Mouse (Mus musculus) T-helper 17 cell (primary cell): Measurements from ENCODE around the gene Hsd11b1.
"Not testable (repeated sequence)": the region's sequence is repeated elsewhere in the genome, so short reads cannot be mapped to it uniquely, and the experiment has no call there.

Experiments
- in situ Hi-C, 2 experiments: fragments of 300-600 bp; cut with MboI, MseI; formaldehyde crosslinking; loops; 1 replicate in 1 of 2; 2 replicates in 1 of 2; pipeline ENCODE4 v1.15.1; 2025; ENCODE audit warnings: high pct_unique_total_duplicates in 2 of 2

Gene Hsd11b1

GRCm38 (mm10) chr1:193263955-193264598, at the start of gene Hsd11b1:
Hsd11b1 (minus strand) TSS chr1:193264075.
- in situ Hi-C loops, result loop anchor here (5.0 kb wide), 3 partner anchors 63 to 113 kb away; no protein-coding TSS in a partner anchor

- in situ Hi-C loops, result no loop called here
Measured at GRCm38 (mm10) chr1:193311596-193311995, 47.7 kb upstream of the Hsd11b1 start.

DNA sequence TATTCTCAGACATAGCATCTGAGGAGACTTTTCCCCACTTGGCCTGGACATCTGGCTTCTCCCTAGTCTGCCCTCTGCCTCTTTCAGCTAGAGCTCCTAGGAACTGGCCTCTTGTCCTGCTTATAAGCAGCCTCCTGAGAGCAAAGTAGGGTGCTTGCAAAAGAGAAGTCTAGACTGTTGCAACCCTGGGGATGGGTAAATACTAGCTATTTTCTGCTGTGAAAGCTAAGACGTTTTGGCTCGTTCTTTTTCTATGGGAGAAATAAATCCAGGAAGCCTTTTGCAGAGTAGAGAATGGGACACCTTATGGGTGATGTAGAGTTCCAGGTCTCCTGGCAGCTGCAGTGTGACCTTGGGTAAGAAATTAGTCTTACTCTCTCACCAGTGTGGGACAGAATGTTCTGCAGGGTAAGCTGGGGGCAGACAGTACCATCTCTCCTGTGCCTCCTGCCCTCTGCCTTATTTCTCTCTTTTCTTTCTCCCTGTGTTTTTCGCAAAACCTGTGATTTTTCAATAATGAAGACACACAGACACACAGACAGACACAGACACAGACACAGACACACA, 46.7 kb upstream of the Hsd11b1 start:
- in situ Hi-C loops, result no loop called here

GRCm38 (mm10) chr1:193309785-193310518, 46.1 kb upstream of the Hsd11b1 start:
- in situ Hi-C loops, result no loop called here

DNA sequence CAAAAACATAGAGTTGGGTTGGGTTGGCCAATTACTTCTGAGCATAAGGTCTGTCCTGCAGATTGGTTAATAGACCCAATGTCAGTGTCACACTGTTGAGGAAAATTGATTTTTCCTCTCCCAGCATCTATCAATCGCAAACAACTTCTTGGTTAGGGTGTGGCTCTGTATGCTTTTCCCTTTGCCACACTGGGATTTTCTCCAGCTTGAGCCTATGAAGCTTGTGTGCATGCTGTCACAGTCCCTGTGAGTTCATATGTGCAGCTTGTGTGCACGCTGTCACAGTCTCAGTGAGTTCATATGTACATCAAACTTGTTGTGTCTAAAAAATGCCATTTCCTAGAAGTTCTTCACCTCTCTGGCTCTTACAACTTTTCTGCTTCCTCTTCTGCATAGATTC, 43.0 kb upstream of the Hsd11b1 start:
- in situ Hi-C loops, result no loop called here

DNA sequence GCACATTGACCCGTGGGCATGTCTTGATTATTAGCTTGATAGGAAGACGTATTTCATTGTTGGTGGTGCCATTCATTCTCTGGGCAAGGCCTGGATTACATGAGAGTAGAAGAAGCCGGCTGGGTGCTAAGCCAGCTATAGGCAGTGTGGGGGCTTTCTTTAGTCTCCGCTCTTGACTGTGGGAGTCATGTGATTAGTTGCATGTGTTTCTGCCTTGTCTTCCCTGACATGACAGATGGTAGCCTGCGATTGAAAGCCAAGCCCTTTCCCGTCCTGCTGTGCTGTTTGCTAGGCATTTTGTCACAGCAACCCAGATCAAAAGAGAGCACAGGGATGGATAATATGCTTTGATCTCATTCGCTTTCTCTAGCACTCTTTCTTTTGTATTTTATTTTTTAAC, 41.5 kb upstream of the Hsd11b1 start:
- in situ Hi-C loops, result no loop called here

GRCm38 (mm10) chr1:193303096-193303495, 39.2 kb upstream of the Hsd11b1 start:
- in situ Hi-C loops, result no loop called here

DNA sequence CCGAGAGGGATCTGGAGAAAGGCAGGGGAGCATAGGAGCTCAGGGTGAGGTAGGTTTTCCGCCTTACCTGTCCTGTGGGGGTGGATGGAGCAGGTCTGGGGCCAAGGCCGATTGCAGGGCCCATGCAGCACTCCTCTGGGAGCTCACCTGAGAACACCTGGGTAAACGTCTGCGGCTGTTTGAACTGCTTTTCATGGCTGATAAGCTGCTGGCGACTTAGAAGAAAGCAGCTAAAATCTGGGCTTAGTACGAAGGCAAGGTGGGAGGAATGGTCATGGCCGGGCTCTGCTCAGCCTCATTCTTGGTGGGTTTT, 38.2 kb upstream of the Hsd11b1 start:
- in situ Hi-C loops, result no loop called here

- in situ Hi-C loops, result no loop called here
Measured at GRCm38 (mm10) chr1:193301216-193302092, 37.6 kb upstream of the Hsd11b1 start.

- in situ Hi-C loops, result no loop called here
Measured at GRCm38 (mm10) chr1:193299995-193300394, 36.1 kb upstream of the Hsd11b1 start.

DNA sequence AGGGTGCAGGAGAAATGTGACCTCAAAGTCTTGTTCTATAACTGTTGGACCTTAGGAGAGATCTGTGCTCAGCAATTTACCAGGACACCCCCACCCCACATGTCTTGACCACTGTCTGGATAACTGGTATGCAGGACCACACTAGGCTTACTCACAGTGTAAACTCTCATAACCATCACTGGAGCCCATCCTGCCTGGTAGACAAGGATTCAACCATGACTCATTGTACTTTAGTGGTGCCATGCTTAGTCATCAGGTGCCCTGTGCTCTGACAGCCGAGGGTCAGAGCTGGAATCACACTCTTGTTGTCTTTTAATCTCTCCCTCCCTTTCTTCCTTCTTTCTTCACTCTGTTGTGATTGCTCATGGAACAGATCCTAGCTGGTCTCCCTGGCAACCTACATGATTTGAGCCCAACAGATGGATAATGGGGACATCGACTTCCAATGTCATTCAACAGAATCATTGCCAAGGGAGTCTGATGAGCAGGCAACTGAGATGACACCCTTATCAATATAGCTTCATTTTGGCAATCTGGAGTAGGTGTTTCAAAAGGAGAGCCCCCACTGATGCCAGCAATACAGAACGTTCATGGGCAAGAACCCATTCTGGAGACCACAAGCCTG, 34.4 kb upstream of the Hsd11b1 start:
- in situ Hi-C loops, result no loop called here

DNA sequence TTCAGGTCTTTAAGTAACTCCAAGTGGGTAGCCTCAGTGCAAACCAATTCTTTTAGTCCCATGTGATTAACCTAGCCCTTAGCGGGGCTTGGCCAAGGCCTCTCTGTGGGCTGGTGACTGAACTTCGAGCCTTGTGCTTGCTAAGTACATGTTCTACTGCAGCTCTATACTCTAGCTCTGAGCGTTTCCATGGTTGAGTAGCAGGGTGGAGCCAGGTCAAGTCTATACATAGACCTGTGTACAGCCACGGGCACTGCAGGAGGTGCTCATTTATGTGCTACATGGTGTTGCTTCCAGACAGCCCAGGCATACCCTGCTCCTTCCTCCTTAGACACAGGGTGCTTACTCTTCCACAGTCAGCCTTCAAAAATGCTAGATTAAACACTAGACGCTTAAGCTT, 32.0 kb upstream of the Hsd11b1 start:
- in situ Hi-C loops, result no loop called here

- in situ Hi-C loops, result no loop called here
Measured at GRCm38 (mm10) chr1:193293926-193294325, 30.1 kb upstream of the Hsd11b1 start.

GRCm38 (mm10) chr1:193293039-193293438, 29.2 kb upstream of the Hsd11b1 start:
- in situ Hi-C loops, result no loop called here

- in situ Hi-C loops, result no loop called here
Measured at GRCm38 (mm10) chr1:193290686-193291085, 26.8 kb upstream of the Hsd11b1 start.

DNA sequence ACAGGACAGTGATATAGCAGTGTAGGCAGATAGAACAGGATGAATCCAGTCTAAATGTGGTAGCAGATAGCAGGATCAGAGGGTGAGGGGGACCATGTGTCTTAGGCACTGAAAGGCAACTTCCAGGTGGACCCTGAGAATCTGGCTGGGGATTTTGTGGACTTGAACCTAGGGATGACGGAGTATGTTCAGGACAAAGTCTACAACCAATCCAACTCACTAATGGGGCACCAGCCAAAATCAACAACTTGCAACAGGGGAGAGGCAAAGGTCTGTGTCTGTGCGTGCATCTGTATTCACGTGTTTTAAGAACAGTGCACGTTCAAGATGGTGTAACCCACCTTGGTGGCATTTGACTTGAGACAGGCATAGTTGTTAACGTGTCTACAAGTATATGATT, 26.0 kb upstream of the Hsd11b1 start:
- in situ Hi-C loops, result no loop called here

DNA sequence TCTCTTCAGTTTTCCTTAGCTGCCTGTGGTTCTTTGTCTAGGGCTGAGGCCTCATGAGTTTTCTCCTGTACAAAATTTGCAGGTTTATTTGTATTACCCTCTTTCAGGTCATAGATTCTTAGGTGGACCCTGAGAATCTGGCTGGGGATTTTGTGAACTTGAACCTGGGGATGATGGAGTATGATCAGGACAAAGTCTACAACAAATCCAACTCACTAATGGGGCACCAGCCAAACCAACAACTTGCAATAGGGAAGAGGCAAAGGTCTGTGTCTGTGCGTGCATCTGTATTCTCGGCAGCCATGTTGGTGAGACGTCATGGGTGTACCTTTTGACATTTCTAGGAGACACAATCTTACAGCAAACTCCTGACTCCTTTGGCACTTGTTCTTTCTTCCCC, 25.2 kb upstream of the Hsd11b1 start:
- in situ Hi-C loops, result no loop called here

- in situ Hi-C loops, result no loop called here
Measured at GRCm38 (mm10) chr1:193287578-193287977, 23.7 kb upstream of the Hsd11b1 start.

- in situ Hi-C loops, result not testable (repeated sequence)
Measured at GRCm38 (mm10) chr1:193285766-193286325, 22.0 kb upstream of the Hsd11b1 start.

DNA sequence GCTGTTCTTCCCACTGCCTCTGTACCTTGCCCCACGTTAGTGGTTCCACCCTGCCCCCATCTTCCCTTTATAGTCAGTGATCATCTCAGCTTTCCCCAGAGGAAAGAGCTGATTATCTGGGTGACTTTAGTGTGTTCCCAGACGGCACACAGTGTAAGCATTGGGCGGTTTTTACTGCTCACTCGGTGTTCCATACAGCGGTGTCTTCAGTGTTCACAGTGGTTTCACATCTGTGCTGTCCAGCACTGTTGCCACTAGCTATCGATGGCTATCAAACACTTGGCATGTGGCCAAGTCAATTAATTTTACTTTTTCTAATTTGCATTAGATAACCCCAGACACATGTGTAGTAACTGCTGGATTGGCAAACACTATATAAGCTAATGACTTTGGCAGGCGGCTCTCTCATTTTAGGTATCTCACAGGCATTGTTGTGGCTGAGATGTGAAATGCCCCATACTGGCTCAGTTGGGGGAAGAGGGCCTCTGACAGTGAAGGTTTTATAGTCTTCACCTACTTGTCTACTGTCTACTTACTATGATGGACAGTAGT, 20.4 kb upstream of the Hsd11b1 start:
- in situ Hi-C loops, result no loop called here

DNA sequence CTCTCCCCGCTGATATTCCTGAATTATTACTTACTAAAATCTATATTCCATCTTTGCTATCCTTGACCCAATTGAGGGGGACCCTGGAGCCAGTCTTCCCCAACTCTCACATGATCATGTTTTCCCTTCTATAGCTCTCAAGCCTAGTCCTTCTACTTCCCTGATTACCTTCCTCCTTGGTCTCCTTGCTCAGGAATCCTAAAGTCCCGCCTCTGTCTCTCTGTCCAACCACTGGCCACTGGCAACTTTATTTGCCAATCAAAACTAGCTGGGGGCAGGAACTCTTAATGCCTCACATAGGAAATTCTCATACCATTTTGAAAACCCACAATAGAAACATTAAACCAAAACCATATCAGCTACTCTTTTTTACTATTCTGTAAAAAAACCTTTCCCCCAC, 17.5 kb upstream of the Hsd11b1 start:
- in situ Hi-C loops, result no loop called here
